Mouse (Mus musculus) right cerebral cortex, postnatal 14 days (tissue): ENCODE measurements around the gene Specc1l.
"Not testable (repeated sequence)": the region's sequence is repeated elsewhere in the genome, so short reads cannot be mapped to it uniquely, and the experiment has no call there.

Experiments used
- DNase-seq: peaks from one replicate; pipeline ENCODE4 v3.0.0; 2022

The Specc1l gene

GRCm38 (mm10) chr10:75283821-75284220 lies 71.9 kb downstream of the Specc1l start:
- DNase-seq: no peak

DNA sequence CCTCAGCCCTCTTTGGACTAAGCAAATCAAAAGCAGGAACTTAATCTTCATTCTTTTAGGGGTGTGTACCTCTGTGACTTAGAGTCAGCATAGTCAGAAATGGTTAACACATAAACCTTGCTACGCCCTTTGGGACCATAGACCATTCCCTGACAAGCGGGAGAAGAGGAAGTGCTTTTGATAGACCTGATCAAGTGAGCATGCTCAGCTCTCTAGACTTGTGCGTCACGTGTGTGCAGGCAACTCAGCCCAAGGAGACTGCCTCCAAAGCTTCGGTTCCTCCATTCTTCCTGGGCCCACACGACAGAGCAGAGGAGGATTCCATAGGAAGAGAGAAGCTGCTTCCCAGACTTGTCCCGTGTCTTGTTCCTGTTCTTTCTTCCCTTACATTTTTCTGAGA lies 76.7 kb downstream of the Specc1l start:
- DNase-seq: no peak

GRCm38 (mm10) chr10:75289392-75289791 lies 77.5 kb downstream of the Specc1l start:
- no peak for DNase-seq

DNA sequence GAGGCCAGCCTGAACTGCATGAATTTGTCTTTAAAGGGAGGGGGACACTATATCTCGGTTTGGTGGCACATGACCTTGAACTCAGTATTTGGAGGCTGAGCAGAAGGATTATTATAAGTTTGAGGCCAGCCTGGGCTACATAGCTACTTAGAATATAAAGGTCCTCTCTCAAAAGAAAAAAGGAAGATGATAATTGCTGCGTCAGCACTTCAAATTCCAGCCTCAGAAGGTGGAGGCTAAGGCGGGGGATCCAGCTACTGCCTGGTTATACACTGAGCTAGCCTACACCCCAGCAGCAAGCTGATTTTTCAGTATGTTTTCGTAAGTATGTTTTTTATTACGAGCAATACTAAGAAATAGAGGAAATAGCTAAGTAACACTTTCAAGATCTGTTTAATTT lies 78.8 kb downstream of the Specc1l start:
- no peak for DNase-seq

- no peak for DNase-seq
These were observed 79.5 kb downstream of the Specc1l start for GRCm38 (mm10) chr10:75291338-75291737.

GRCm38 (mm10) chr10:75292206-75292605 lies 80.3 kb downstream of the Specc1l start:
- DNase-seq: not testable (repeated sequence)

DNA sequence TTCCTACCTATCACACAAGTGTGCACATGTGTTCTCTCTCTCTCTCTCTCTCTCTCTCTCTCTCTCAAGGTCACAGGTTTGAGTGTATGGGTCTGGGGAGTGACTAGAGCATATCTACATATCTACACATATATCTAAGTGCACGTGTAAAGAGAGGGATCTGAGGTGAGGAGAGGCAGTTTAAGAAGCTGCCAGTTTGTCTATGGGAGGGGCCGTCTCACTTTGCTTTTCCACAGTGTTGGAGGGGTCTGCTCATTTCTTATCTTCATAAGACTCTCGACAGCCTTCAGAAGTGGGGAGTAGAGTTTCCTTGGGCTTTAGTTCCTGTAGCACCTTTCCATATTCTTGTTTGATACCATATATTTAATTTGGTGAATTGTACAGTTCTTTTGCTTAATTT lies 81.4 kb downstream of the Specc1l start:
- no peak for DNase-seq

GRCm38 (mm10) chr10:75294362-75294761 lies 82.5 kb downstream of the Specc1l start:
- DNase-seq: no peak

GRCm38 (mm10) chr10:75294926-75295325 lies 83.1 kb downstream of the Specc1l start:
- no peak for DNase-seq

- no peak for DNase-seq
These were observed 86.7 kb downstream of the Specc1l start for GRCm38 (mm10) chr10:75298608-75299007.

GRCm38 (mm10) chr10:75299785-75300418 lies 88.0 kb downstream of the Specc1l start:
- peak; percentile 63 for DNase-seq

DNA sequence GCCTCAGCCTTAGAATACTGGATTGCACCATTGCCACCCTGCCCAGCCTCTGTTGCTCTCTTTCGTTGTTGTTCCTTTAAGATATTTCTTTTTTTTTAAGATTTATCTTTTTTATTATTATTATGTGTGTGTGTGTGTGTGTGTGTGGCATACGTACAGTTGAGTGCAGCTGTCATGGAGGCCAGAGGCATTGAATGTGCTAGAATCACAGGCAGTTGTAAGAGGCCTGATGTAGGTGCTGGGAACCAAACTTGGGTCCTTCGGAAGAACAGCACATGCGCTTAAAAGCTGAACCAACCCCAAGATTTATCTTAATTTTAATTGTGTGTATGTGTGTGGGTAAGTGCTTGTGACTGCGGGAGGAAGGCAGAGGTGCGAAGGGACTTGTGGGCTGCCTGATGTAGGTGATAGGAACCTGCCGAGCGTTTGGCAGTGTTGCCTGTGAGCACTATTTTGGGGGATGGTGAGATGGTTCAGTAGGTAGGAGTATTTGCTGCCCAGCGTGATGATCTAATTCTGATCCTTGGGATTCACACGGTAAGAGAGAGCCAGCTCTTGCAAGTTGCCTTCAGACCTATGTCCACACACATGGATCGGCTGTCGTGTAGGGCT lies 89.4 kb downstream of the Specc1l start:
- DNase-seq: no peak

GRCm38 (mm10) chr10:75301937-75302336 lies 90.1 kb downstream of the Specc1l start:
- no peak for DNase-seq

DNA sequence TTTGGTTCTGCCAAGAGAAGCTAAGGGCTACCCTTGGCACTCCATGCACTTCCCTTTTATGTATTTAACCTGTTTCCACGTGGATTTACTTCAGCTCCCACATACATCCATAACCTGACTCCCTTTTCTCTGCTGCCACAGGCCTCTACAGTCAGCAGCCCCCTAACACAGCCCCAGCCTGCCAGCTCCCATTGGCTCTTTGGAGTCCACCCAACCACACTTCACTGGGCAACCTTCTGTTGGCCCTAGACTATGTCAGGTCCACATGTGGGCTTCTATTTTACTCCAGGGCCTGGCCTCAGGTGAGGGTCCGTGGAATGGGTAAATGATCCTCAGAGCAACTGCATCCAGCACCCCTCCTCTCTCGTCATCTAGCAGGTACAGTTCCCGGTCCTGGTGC lies 90.7 kb downstream of the Specc1l start:
- no peak for DNase-seq

DNA sequence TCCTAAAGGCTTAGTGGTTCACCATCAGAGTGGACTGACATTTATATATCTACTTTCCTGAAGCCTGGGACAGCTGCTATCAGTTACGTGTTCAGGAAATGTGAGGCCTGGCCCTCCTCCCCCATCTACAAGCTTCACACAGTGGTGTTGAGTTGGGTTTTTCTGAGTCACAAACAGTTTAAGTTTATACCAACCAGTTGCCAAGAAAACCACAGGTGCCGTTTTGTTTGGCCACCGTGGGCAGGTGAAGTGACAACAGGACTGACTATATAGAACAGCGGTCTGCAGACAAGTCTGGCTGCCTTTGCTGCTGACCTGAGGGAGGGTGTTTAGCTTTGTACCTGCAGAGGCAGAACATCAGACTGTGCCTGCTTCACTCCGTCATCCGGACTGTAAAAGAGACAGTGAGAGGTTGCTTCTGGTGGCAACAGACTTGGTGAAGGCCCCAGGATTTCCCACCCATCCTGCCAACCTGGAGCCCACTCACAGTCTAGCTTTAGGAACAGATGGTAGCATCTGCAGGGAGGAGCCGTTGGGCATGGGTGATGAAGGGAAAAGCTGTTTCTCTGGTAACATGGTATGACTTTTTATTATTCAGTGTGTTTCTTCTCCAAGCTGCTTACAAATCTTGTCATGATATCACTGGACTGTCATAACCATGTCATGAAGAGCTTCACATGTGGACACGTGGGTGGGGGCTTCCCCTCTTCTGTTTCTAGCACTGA lies 91.6 kb downstream of the Specc1l start:
- DNase-seq: peak; percentile 62

DNA sequence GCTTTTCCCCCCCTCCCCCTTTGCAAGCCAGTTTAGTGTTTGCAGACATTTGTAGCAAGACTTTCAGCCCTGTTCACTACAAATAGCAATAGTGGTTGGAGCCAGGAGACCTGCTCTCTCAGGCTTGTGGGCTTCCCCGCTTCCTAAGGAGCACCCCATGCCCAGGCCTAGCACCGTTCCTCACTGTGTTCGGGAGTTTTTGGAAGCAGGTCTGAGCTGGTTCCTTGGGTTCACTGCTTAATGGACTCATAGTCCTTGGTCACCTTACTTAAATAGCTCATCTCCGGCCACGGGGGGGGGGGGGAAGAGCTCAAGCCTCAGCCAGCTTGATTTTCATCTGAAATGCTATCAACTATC lies 92.2 kb downstream of the Specc1l start:
- no peak for DNase-seq

DNA sequence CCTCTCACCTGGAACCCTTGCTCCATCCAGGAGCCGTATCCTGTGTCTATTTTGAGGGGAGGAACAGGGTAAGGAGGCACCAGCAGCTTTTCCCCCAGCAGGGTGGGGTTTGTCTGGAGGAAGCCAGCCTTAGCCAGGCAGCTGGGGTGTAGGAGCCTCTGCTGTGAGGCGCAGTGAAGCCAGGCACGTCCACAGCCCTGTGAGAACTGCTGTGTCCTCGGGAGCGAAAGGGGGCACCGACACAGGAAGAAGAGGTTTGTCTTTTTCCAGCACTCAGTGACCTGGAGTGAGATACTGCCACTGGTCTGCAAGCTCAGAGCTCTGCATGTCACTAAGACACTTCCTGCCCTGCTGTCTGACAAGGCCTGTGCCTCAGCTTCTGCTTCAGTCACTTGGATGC lies 92.5 kb downstream of the Specc1l start:
- DNase-seq: no peak

GRCm38 (mm10) chr10:75307130-75307529 lies 95.3 kb downstream of the Specc1l start:
- no peak for DNase-seq

- DNase-seq: no peak
These were observed 100.5 kb downstream of the Specc1l start for GRCm38 (mm10) chr10:75312361-75312760.

DNA sequence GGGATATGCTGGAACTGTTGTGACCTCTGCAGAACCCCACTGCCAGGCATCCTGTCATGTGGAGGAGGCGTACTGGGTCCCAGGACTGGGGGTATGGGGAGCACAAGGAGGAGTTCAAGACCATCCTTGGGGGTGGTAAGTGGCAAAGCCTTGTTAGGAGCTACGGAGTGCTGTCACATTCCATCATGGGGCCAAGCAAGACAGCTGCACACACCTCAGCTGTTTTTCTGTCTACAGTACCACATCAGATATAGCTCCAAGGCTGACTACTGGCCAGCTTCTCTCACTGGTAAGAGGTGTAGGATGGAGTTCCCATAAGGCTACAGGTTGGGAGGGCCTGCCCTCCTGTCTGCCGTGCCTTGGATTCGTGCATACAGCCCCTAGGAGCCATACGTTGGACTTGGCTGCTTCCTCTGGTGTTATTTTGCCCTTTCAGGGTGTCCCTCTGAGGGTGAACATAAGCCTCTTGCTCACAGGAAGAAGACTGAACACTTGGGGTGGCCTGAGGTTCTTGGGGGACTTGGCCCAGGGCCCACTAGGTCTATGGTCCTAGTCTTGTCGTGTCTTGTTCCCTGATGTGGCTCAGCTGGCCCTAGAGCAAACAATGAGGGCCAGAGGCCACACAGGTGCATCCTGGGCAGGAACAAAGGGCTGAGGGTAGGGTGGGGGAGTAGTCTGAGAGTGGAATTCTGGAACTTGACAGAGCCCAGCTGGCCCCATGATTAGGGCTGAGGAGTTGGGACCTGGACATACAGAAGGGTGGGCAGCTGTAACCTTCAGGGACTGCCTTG lies 102.5 kb downstream of the Specc1l start:
- no peak for DNase-seq

GRCm38 (mm10) chr10:75315756-75316155 lies 103.9 kb downstream of the Specc1l start:
- DNase-seq: peak; percentile 31

GRCm38 (mm10) chr10:75316472-75316871 lies 104.6 kb downstream of the Specc1l start:
- no peak for DNase-seq

GRCm38 (mm10) chr10:75316872-75316907 lies 104.8 kb downstream of the Specc1l start, which contains the start of gene Adora2a:
Gene Adora2a, plus strand, starts transcription at chr10:75316877.
- no peak for DNase-seq
